ENCODE assay signal across 17 mouse cellular contexts in genomic region chr3:21639576-21639975, GRCm38 (mm10).
DNase-seq lines count a peak whose midpoint lies in the region; ATAC-seq and TF ChIP-seq lines count a peak whose summit lies in the region.
"Had no signal": no experiment of that assay in that cellular context is flagged by ENCODE, and none has a peak within 500 bp of the region (broad histone marks: within the 10 kb centered on the region; RNA-seq: fewer than 3 reads in every experiment).

No protein-coding gene starts in this region.

- H3K79me2 ChIP-seq in myocyte (ENCODE audit: control insufficient read depth, insufficient read depth) = no peaks in the 10 kb centered on the region

- no peak overlapping the region for H3K4me3 ChIP-seq in myocyte
- H3K4me3 ChIP-seq: erythroblast, embryonic 14.5 days; hindbrain, embryonic 15.5 days; lung, embryonic 15.5 days had no signal

- H3K4me2 ChIP-seq in myocyte (ENCODE audit: low read depth) = peak overlapping the region; percentile 35
- H3K4me2 ChIP-seq: hindbrain, embryonic 15.5 days; lung, embryonic 15.5 days had no signal

- no peaks in the 10 kb centered on the region for H3K36me3 ChIP-seq in myocyte (ENCODE audit: control insufficient read depth, insufficient read depth)
- H3K36me3 ChIP-seq: hindbrain, embryonic 15.5 days; lung, embryonic 15.5 days had no signal

- H3ac ChIP-seq in myocyte (ENCODE audit: control insufficient read depth, insufficient read length) = no peak overlapping the region

- no peak for TF ChIP-seq POLR2A in myocyte (IDR thresholded peaks at IDR 0.05; ENCODE audit: insufficient read length, low read depth)

- peak; percentile 6 for DNase-seq in CD4-positive, CD25-positive, alpha-beta regulatory T cell, adult 2 months (ENCODE audit: low read depth, low spot score)
- peak; percentile 28 for DNase-seq in kidney, postnatal 10 days
- no peak for DNase-seq in kidney, adult 8-10 months
- DNase-seq in thymus, postnatal 14 days = peak; percentile 31
- DNase-seq in embryo, embryonic 10.5 days (ENCODE audit: low spot score) = no peak
- no peak for DNase-seq in layer of hippocampus, adult 11-12 months (ENCODE audit: low spot score)
- DNase-seq: heart, adult 18-20 months; heart, postnatal 10 days; liver had no signal

- H3K27me3 ChIP-seq in myocyte (ENCODE audit: control insufficient read depth, insufficient read depth, insufficient read length) = no peaks in the 10 kb centered on the region
- H3K27me3 ChIP-seq: hindbrain, embryonic 15.5 days; lung, embryonic 15.5 days; Patski had no signal

- ATAC-seq in CD4-positive, CD25-positive, alpha-beta regulatory T cell, adult 4 months = no peak
- ATAC-seq: forebrain, embryonic 16.5 days; intestine, postnatal 0 days; Patski had no signal

TF ChIP-seq in myocyte, 11 proteins besides CTCF, POLR2A, EP300 and RAD21:
- TF ChIP-seq E2F4 (IDR thresholded peaks at IDR 0.05; ENCODE audit: insufficient read depth) (no peak), MAX (IDR thresholded peaks at IDR 0.05; ENCODE audit: low read depth) (no peak), REST (IDR thresholded peaks at IDR 0.05; ENCODE audit: insufficient read depth, insufficient read length) (no peak), TCF3 (IDR thresholded peaks at IDR 0.05; ENCODE audit: insufficient read length, low read depth) (no peak), MYOD1 (IDR thresholded peaks at IDR 0.05; ENCODE audit: control insufficient read depth in 1 of 3, insufficient read length in 2 of 3, low read depth in 2 of 3) (no peak), MYOG (IDR thresholded peaks at IDR 0.05; ENCODE audit: control insufficient read depth in 1 of 3, insufficient read depth in 1 of 3, insufficient read length in 2 of 3, low read depth in 2 of 3) (no peak), CEBPB (IDR thresholded peaks at IDR 0.05; ENCODE audit: insufficient read depth, poor library complexity, severe bottlenecking) (no peak), TCF12 (IDR thresholded peaks at IDR 0.05; ENCODE audit: insufficient read depth, poor library complexity, severe bottlenecking) (no peak), POLR2AphosphoS2 (IDR thresholded peaks at IDR 0.05; ENCODE audit: insufficient read length, low read depth) (no peak), USF1 (IDR thresholded peaks at IDR 0.05; ENCODE audit: low read depth) (no peak), SRF (IDR thresholded peaks at IDR 0.05; ENCODE audit: control insufficient read depth, insufficient read length, low read depth) (no peak)

Comparison
In these comparisons a context has a peak if more than half of its experiments do, and no peak if none do; other contexts are left out.
1. DNase-seq: peak in CD4-positive, CD25-positive, alpha-beta regulatory T cell, adult 2 months (single experiment), kidney, postnatal 10 days (single experiment) and thymus, postnatal 14 days (single experiment); none in kidney, adult 8-10 months (0 of 2), embryo, embryonic 10.5 days (single experiment) and layer of hippocampus, adult 11-12 months (single experiment).